Mouse (Mus musculus): ENCODE results near the gene Frmd4a. TPM values are rescaled to one million over a fixed set of nuclear protein-coding genes. Genes with fewer than 3 reads are reported as not detected.
"Not testable (repeated sequence)": the region's sequence is repeated elsewhere in the genome, so short reads cannot be mapped to it uniquely, and the experiment has no call there.

Frmd4a gene
- total RNA-seq, 1 experiment, result 9.3 TPM

DNA sequence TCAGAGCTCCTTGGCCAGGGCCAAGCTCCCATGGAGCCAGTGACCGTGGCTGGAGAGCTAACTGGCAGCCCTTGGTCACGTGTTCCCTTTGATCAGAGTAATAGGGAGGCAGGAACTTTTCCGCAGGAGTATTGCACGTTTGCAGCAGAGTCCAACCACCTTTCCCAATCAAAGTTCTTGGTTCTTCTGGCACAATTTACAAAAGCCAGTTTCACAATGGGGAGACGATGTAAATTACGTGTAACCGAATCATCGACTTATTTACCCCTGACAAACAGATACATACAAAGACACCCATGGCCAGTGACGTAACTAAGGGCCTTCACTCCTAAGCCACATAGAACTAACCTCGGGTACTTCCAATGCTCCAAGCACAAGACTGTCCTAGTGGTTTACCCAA lies 591.9 kb downstream of the Frmd4a start:
- H3K36me3 ChIP-seq (ENCODE audit: control insufficient read depth, insufficient read depth, low read length, poor library complexity, severe bottlenecking), result peaks cover 32% of the 10 kb centered on the region
- in situ Hi-C loops (cut with MboI; ENCODE audit: low sequenced_read_pairs in 2 of 2, unreplicated experiment in 2 of 2), result no loop called here
- no peak for DNase-seq (ENCODE audit: low read depth, low spot score)
- H3K9ac ChIP-seq (ENCODE audit: insufficient read depth, low read depth, low read length, poor library complexity, severe bottlenecking), result no peak overlapping the region
- no peaks in the 10 kb centered on the region for H3K4me1 ChIP-seq (ENCODE audit: control insufficient read depth in 2 of 2, insufficient read depth in 2 of 2, low read length in 2 of 2, poor library complexity in 1 of 2)
- H3K9me3 ChIP-seq (ENCODE audit: control insufficient read depth, insufficient read depth, low read depth, low read length), result no peaks in the 10 kb centered on the region
- TF ChIP-seq ZC3H11A (IDR thresholded peaks at IDR 0.05; ENCODE audit: borderline replicate concordance, low read depth, low read length) (no peak), HCFC1 (IDR thresholded peaks at IDR 0.05; ENCODE audit: borderline replicate concordance, insufficient read depth, low read length) (no peak), ZNF384 (IDR thresholded peaks at IDR 0.05; ENCODE audit: low read depth, low read length) (no peak), MAFK (IDR thresholded peaks at IDR 0.05; ENCODE audit: insufficient read depth, low read depth, low read length) (no peak), CHD2 (IDR thresholded peaks at IDR 0.05; ENCODE audit: low read depth, low read length) (no peak)
- H3K4me3 ChIP-seq (ENCODE audit: insufficient read depth in 1 of 2, low read depth in 1 of 2, low read length in 2 of 2, poor library complexity in 1 of 2, severe bottlenecking in 1 of 2), result no peak overlapping the region
- no peak overlapping the region for H3K27ac ChIP-seq (ENCODE audit: insufficient read depth, low read depth, low read length, poor library complexity, severe bottlenecking)

DNA sequence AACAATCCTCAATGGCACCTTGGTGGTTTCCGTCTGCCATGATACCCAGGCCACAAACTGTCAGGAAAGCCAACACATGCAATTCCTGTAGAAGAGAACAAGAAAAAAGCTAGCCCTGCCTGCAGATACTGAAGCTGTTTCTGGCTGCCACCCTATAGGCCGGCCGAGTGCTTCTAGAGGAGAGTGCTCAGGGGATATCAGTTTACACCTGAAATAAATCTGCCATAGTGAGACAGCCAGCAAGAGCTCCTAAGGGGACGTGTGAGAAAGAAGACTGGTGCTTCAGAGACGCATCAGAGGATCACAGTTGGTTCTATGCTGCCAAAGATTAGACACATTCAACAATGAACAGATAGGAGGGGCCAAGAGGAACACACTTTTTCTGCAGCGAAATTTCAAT lies 593.8 kb downstream of the Frmd4a start:
- Histone ChIP-seq H3K36me3 (ENCODE audit: control insufficient read depth, insufficient read depth, low read length, poor library complexity, severe bottlenecking) (peaks cover 26% of the 10 kb centered on the region), H3K9ac (ENCODE audit: insufficient read depth, low read depth, low read length, poor library complexity, severe bottlenecking) (no peak overlapping the region), H3K9me3 (ENCODE audit: control insufficient read depth, insufficient read depth, low read depth, low read length) (no peaks in the 10 kb centered on the region), H3K27ac (ENCODE audit: insufficient read depth, low read depth, low read length, poor library complexity, severe bottlenecking) (no peak overlapping the region), H3K4me1 (ENCODE audit: control insufficient read depth in 2 of 2, insufficient read depth in 2 of 2, low read length in 2 of 2, poor library complexity in 1 of 2) (no peaks in the 10 kb centered on the region), H3K4me3 (ENCODE audit: insufficient read depth in 1 of 2, low read depth in 1 of 2, low read length in 2 of 2, poor library complexity in 1 of 2, severe bottlenecking in 1 of 2) (no peak overlapping the region)
- TF ChIP-seq MAFK (IDR thresholded peaks at IDR 0.05; ENCODE audit: insufficient read depth, low read depth, low read length), result no peak
- no peak for TF ChIP-seq HCFC1 (IDR thresholded peaks at IDR 0.05; ENCODE audit: borderline replicate concordance, insufficient read depth, low read length)
- TF ChIP-seq CHD2 (IDR thresholded peaks at IDR 0.05; ENCODE audit: low read depth, low read length), result no peak
- no peak for TF ChIP-seq ZC3H11A (IDR thresholded peaks at IDR 0.05; ENCODE audit: borderline replicate concordance, low read depth, low read length)
- no peak for TF ChIP-seq ZNF384 (IDR thresholded peaks at IDR 0.05; ENCODE audit: low read depth, low read length)
- no peak for DNase-seq (ENCODE audit: low read depth, low spot score)
- in situ Hi-C loops (cut with MboI; ENCODE audit: low sequenced_read_pairs in 2 of 2, unreplicated experiment in 2 of 2), result no loop called here

DNA sequence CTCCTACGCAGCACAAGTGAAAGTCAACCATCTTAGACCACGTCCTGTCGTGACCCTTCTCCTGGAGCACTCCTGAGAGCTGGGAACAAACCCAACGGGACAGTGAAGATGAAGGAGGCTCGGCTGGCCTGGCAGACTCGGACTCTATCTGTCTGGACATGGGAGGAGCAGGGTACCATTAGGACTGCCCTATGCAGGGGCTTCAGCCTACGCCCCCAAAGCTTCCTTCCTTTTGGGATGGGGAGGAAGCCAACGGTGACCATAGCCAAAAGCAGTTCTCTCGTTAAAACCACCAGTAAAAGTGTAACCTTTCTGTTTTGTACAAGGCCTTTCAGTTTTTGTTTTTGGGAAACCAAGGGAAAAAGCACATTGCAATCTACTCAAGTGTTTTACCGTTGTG lies 594.2 kb downstream of the Frmd4a start:
- DNase-seq (ENCODE audit: low read depth, low spot score), result no peak
- peaks cover 26% of the 10 kb centered on the region for H3K36me3 ChIP-seq (ENCODE audit: control insufficient read depth, insufficient read depth, low read length, poor library complexity, severe bottlenecking)
- no peak overlapping the region for H3K4me3 ChIP-seq (ENCODE audit: insufficient read depth in 1 of 2, low read depth in 1 of 2, low read length in 2 of 2, poor library complexity in 1 of 2, severe bottlenecking in 1 of 2)
- H3K9ac ChIP-seq (ENCODE audit: insufficient read depth, low read depth, low read length, poor library complexity, severe bottlenecking), result no peak overlapping the region
- H3K9me3 ChIP-seq (ENCODE audit: control insufficient read depth, insufficient read depth, low read depth, low read length), result no peaks in the 10 kb centered on the region
- TF ChIP-seq ZC3H11A (IDR thresholded peaks at IDR 0.05; ENCODE audit: borderline replicate concordance, low read depth, low read length) (no peak), MAFK (IDR thresholded peaks at IDR 0.05; ENCODE audit: insufficient read depth, low read depth, low read length) (no peak), ZNF384 (IDR thresholded peaks at IDR 0.05; ENCODE audit: low read depth, low read length) (no peak), HCFC1 (IDR thresholded peaks at IDR 0.05; ENCODE audit: borderline replicate concordance, insufficient read depth, low read length) (no peak), CHD2 (IDR thresholded peaks at IDR 0.05; ENCODE audit: low read depth, low read length) (no peak)
- no peak overlapping the region for H3K27ac ChIP-seq (ENCODE audit: insufficient read depth, low read depth, low read length, poor library complexity, severe bottlenecking)
- H3K4me1 ChIP-seq (ENCODE audit: control insufficient read depth in 2 of 2, insufficient read depth in 2 of 2, low read length in 2 of 2, poor library complexity in 1 of 2), result no peaks in the 10 kb centered on the region
- in situ Hi-C loops (cut with MboI; ENCODE audit: low sequenced_read_pairs in 2 of 2, unreplicated experiment in 2 of 2), result no loop called here

DNA sequence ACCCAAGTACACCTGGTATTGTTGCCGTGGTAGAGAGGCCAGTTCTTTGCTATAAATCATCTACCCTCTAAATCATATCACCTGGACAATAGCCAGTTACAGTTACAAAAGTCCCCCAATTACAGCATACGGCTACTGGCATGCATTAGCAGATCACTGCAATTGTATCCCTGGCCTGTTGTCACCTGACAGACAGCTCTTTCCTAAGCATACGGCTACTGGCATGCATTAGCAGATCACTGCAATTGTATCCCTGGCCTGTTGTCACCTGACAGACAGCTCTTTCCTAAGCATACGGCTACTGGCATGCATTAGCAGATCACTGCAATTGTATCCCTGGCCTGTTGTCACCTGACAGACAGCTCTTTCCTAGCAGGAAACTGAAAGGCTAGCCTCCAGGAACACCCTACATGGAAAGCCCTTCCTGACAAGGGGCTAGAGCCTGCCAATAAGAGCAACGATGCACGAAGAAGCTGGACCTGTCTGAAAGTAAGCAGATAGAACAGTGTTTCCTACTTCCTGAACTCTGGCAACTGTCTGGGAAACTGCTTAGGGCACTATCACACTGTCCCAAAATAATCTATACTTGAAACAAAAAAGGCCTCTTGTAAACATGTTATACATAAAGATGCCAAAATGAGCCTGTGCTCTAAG lies 596.9 kb downstream of the Frmd4a start:
- H3K27ac ChIP-seq (ENCODE audit: insufficient read depth, low read depth, low read length, poor library complexity, severe bottlenecking); in situ Hi-C loops (cut with MboI; ENCODE audit: low sequenced_read_pairs in 2 of 2, unreplicated experiment in 2 of 2); H3K4me1 ChIP-seq (ENCODE audit: control insufficient read depth in 2 of 2, insufficient read depth in 2 of 2, low read length in 2 of 2, poor library complexity in 1 of 2); H3K9ac ChIP-seq (ENCODE audit: insufficient read depth, low read depth, low read length, poor library complexity, severe bottlenecking); H3K4me3 ChIP-seq (ENCODE audit: insufficient read depth in 1 of 2, low read depth in 1 of 2, low read length in 2 of 2, poor library complexity in 1 of 2, severe bottlenecking in 1 of 2); H3K9me3 ChIP-seq (ENCODE audit: control insufficient read depth, insufficient read depth, low read depth, low read length); DNase-seq (ENCODE audit: low read depth, low spot score): not testable (repeated sequence)
- H3K36me3 ChIP-seq (ENCODE audit: control insufficient read depth, insufficient read depth, low read length, poor library complexity, severe bottlenecking), result peaks cover 14% of the 10 kb centered on the region; the same call in 1 of the 2 replicates

DNA sequence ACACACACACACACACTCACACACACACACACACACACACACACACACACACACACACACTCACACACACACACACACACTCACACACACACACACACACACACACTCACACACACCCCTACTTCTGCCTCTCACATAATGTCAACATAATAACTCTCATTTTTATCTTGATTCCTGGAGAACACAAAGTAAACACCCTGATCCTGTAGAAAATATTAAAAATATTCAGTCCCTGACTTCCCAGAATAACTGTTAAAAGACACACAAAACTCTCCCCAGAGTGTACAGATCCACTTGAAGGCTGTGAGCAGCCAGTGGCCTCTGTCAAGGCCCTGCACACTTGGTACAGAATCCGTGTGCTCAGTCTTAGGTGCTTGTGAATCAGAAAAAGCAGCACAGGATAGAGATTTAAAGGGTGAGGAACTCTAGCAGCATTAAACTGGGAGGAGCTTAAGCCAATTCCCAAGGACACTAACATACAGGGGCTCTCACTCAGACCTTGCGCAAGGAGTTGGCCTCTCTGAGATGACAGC lies 597.6 kb downstream of the Frmd4a start:
- DNase-seq (ENCODE audit: low read depth, low spot score), result no peak
- in situ Hi-C loops (cut with MboI; ENCODE audit: low sequenced_read_pairs in 2 of 2, unreplicated experiment in 2 of 2), result no loop called here
- Histone ChIP-seq H3K4me1 (ENCODE audit: control insufficient read depth in 2 of 2, insufficient read depth in 2 of 2, low read length in 2 of 2, poor library complexity in 1 of 2) (no peaks in the 10 kb centered on the region), H3K9me3 (ENCODE audit: control insufficient read depth, insufficient read depth, low read depth, low read length) (no peaks in the 10 kb centered on the region), H3K9ac (ENCODE audit: insufficient read depth, low read depth, low read length, poor library complexity, severe bottlenecking) (no peak overlapping the region), H3K36me3 (ENCODE audit: control insufficient read depth, insufficient read depth, low read length, poor library complexity, severe bottlenecking) (peaks cover 10% of the 10 kb centered on the region; the same call in 1 of the 2 replicates), H3K4me3 (ENCODE audit: insufficient read depth in 1 of 2, low read depth in 1 of 2, low read length in 2 of 2, poor library complexity in 1 of 2, severe bottlenecking in 1 of 2) (no peak overlapping the region), H3K27ac (ENCODE audit: insufficient read depth, low read depth, low read length, poor library complexity, severe bottlenecking) (no peak overlapping the region)
- TF ChIP-seq ZNF384 (IDR thresholded peaks at IDR 0.05; ENCODE audit: low read depth, low read length) (no peak), ZC3H11A (IDR thresholded peaks at IDR 0.05; ENCODE audit: borderline replicate concordance, low read depth, low read length) (no peak), CHD2 (IDR thresholded peaks at IDR 0.05; ENCODE audit: low read depth, low read length) (no peak), HCFC1 (IDR thresholded peaks at IDR 0.05; ENCODE audit: borderline replicate concordance, insufficient read depth, low read length) (no peak), MAFK (IDR thresholded peaks at IDR 0.05; ENCODE audit: insufficient read depth, low read depth, low read length) (no peak)

Data from ES-E14 (cell line).